17 mouse cellular contexts compared by ENCODE assay signal in genomic region chr14:30850504-30850903, GRCm38 (mm10). TPM values are rescaled to one million over a fixed set of nuclear protein-coding genes. Genes with fewer than 3 reads are reported as not detected.
"Had no signal": no experiment of that assay in that cellular context is flagged by ENCODE, and none has a peak within 500 bp of the region (broad histone marks: within the 10 kb centered on the region; RNA-seq: fewer than 3 reads in every experiment).

No protein-coding gene starts in this region.

- H3K4me3 ChIP-seq: neural tube, embryonic 13.5 days; neural tube, embryonic 15.5 days; stomach, embryonic 15.5 days had no signal

- H3K27me3 ChIP-seq: neural tube, embryonic 13.5 days; neural tube, embryonic 15.5 days; stomach, embryonic 15.5 days had no signal

- H3K27ac ChIP-seq: neural tube, embryonic 13.5 days; neural tube, embryonic 15.5 days; stomach, embryonic 15.5 days; stomach, postnatal 0 days had no signal

- H3K9me3 ChIP-seq: neural tube, embryonic 13.5 days; neural tube, embryonic 15.5 days; stomach, embryonic 15.5 days had no signal

- H3K4me2 ChIP-seq: neural tube, embryonic 13.5 days; neural tube, embryonic 15.5 days; stomach, embryonic 15.5 days had no signal

- H3K9ac ChIP-seq: neural tube, embryonic 13.5 days; neural tube, embryonic 15.5 days; stomach, embryonic 15.5 days had no signal

- DNase-seq: retina, postnatal 1 day; right cerebral cortex, adult 18-20 months; right cerebral cortex, postnatal 14 days; right cerebral cortex, postnatal 25 days; right cerebral cortex, postnatal 4 days; spleen, adult 18-20 months; thymus, adult 18-20 months; thymus, adult 2 months; thymus, postnatal 14 days; thymus, postnatal 25 days; thymus, postnatal 36 days; thymus, postnatal 4 days had no signal

- H3K4me1 ChIP-seq: neural tube, embryonic 13.5 days; neural tube, embryonic 15.5 days; stomach, embryonic 15.5 days had no signal

- H3K36me3 ChIP-seq: neural tube, embryonic 15.5 days; stomach, embryonic 15.5 days had no signal

RNA-seq across cellular contexts. Expression of gene Itih4, which starts 35.8 kb away (rescaled TPM):
- polyA plus RNA-seq: neural tube, embryonic 13.5 days; small intestine, adult 2 months had no signal
